Mouse (Mus musculus): ENCODE results near the gene Fosl1. TPM values are rescaled to one million over a fixed set of nuclear protein-coding genes. Genes with fewer than 3 reads are reported as not detected.
"Not testable (repeated sequence)": the region's sequence is repeated elsewhere in the genome, so short reads cannot be mapped to it uniquely, and the experiment has no call there.

Fosl1 gene
- polyA plus RNA-seq, 1 experiment, result 146 TPM

DNA sequence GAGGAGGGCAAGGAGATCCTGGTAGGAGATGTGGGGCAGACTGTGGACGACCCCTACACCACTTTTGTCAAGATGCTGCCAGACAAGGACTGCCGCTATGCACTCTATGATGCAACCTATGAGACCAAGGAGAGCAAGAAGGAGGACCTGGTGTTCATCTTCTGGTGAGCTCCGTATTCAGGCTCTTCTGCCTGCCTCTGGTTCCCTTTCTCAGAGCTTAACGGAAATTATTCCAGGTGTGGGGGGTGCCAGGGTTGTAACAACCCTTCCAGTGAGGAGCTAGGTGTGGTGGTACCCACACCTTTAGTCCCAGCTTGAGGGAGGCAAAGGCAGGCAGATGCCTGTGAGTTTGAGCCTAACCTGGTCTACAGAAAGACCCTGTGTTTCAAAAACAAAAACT lies 45.3 kb downstream of the Fosl1 start:
- Histone ChIP-seq H3K79me3 (ENCODE audit: low read depth) (peaks cover 39% of the 10 kb centered on the region), H3K27me3 (ENCODE audit: control insufficient read depth, insufficient read depth, insufficient read length) (no peaks in the 10 kb centered on the region), H3K4me3 (ENCODE audit: insufficient read depth, poor library complexity, severe bottlenecking) (peak overlapping the region; percentile 98), H3K79me2 (ENCODE audit: control insufficient read depth, insufficient read depth) (peaks cover 48% of the 10 kb centered on the region), H3K36me3 (ENCODE audit: control insufficient read depth, insufficient read depth) (peaks cover 49% of the 10 kb centered on the region), H3ac (ENCODE audit: control insufficient read depth, insufficient read length, low read depth) (no peak overlapping the region)
- TF ChIP-seq CEBPB (IDR thresholded peaks at IDR 0.05; ENCODE audit: low read depth) (no peak), USF1 (IDR thresholded peaks at IDR 0.05; ENCODE audit: low read depth) (no peak), MYOD1 (IDR thresholded peaks at IDR 0.05; ENCODE audit: control insufficient read depth, insufficient read length, low read depth) (no peak), MAX (IDR thresholded peaks at IDR 0.05) (no peak), FOSL1 (IDR thresholded peaks at IDR 0.05; ENCODE audit: insufficient read depth, low read length, poor library complexity, severe bottlenecking) (no peak), CTCF (IDR thresholded peaks at IDR 0.05; ENCODE audit: control insufficient read depth, insufficient read depth, insufficient read length) (no peak), MYOG (IDR thresholded peaks at IDR 0.05; ENCODE audit: control insufficient read depth, extremely low read depth, insufficient read length) (no peak)

DNA sequence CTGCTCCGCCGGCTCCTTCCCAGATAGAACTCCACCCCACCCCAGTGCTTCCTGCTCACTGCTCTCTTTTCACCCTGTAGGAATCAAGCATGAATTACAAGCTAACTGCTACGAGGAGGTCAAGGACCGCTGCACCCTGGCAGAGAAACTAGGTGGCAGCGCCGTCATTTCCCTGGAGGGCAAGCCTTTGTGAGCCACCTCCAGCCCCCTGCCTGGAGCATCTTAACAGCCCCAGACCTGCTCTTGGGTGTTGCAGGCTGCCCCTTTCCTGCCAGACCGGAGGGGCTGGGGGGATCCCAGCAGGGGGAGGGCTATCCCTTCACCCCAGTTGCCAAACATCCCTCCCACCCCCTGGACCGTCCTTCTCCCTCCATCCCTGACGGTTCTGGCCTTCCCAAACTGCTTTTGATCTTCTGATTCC lies 46.0 kb downstream of the Fosl1 start:
- peaks cover 39% of the 10 kb centered on the region for H3K79me3 ChIP-seq (ENCODE audit: low read depth)
- not testable (repeated sequence) for H3K27me3 ChIP-seq (ENCODE audit: control insufficient read depth, insufficient read depth, insufficient read length); H3K4me3 ChIP-seq (ENCODE audit: insufficient read depth, poor library complexity, severe bottlenecking); H3ac ChIP-seq (ENCODE audit: control insufficient read depth, insufficient read length, low read depth)
- H3K79me2 ChIP-seq (ENCODE audit: control insufficient read depth, insufficient read depth), result peaks cover 45% of the 10 kb centered on the region
- peaks cover 49% of the 10 kb centered on the region for H3K36me3 ChIP-seq (ENCODE audit: control insufficient read depth, insufficient read depth)

DNA sequence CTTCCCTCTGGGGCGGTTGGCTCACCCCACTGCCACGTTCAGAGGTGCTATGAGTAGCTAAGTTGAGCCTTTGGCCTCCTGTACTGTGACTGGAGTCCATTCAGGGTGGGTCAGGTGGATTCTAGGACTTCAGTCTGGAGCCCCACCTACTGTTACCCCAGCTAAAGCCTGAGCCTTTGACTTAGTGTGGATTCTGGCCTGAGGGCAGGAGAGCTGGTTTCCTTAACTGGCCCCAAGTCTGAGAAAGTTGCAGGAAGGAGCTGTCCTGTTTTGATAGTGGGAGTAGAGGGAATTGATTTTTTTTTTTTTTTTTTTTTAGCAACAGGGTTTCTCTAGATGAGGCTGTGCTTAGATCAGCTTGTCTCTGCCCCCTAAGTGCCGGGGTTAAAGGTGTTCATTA lies 47.0 kb downstream of the Fosl1 start:
- H3K79me3 ChIP-seq (ENCODE audit: low read depth), result peaks cover 39% of the 10 kb centered on the region
- no peak overlapping the region for H3ac ChIP-seq (ENCODE audit: control insufficient read depth, insufficient read length, low read depth)
- no peaks in the 10 kb centered on the region for H3K27me3 ChIP-seq (ENCODE audit: control insufficient read depth, insufficient read depth, insufficient read length)
- TF ChIP-seq MAX (IDR thresholded peaks at IDR 0.05) (no peak), FOSL1 (IDR thresholded peaks at IDR 0.05; ENCODE audit: insufficient read depth, low read length, poor library complexity, severe bottlenecking) (no peak), MYOG (IDR thresholded peaks at IDR 0.05; ENCODE audit: control insufficient read depth, extremely low read depth, insufficient read length) (no peak), USF1 (IDR thresholded peaks at IDR 0.05; ENCODE audit: low read depth) (no peak), CEBPB (IDR thresholded peaks at IDR 0.05; ENCODE audit: low read depth) (no peak), CTCF (IDR thresholded peaks at IDR 0.05; ENCODE audit: control insufficient read depth, insufficient read depth, insufficient read length) (no peak), MYOD1 (IDR thresholded peaks at IDR 0.05; ENCODE audit: control insufficient read depth, insufficient read length, low read depth) (no peak)
- H3K4me3 ChIP-seq (ENCODE audit: insufficient read depth, poor library complexity, severe bottlenecking), result no peak overlapping the region
- peaks cover 49% of the 10 kb centered on the region for H3K36me3 ChIP-seq (ENCODE audit: control insufficient read depth, insufficient read depth)
- H3K79me2 ChIP-seq (ENCODE audit: control insufficient read depth, insufficient read depth), result peaks cover 45% of the 10 kb centered on the region

DNA sequence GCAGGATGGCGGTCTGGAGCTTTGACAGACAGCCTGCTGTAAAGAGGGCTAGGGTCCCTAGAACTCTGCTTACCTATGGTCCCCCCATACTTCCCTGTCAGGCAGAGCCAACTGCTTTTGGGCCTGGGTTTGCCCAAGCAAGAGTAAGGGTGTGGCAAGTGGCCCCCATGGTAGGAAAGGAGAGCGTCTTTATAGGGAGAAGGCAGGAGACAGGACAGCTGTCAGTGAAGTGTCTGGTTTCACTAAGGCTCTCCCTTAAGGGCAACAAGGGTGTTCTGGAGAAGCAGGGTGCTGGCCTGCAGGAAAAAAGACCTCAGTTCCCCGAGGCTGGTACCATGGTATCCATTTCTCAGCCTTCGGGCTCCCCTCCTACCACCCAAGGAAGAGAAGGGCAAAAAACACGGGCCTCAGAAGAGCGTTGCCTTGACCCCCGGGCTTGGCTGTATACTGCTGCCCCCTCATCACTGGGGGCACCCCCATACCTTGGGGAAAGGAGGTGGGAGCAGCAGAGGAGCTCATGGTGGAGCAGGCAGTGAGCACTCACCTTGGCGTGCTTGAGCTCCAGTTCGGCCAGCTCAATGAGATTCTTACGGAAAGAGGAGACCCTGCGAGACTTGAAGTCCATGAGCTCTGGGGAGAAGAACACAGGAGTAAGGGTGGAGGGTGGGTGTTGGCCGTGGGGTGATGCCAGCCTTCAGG lies 48.2 kb downstream of the Fosl1 start:
- Histone ChIP-seq H3K79me3 (ENCODE audit: low read depth) (peaks cover 38% of the 10 kb centered on the region), H3ac (ENCODE audit: control insufficient read depth, insufficient read length, low read depth) (no peak overlapping the region), H3K27me3 (ENCODE audit: control insufficient read depth, insufficient read depth, insufficient read length) (no peaks in the 10 kb centered on the region), H3K79me2 (ENCODE audit: control insufficient read depth, insufficient read depth) (peaks cover 43% of the 10 kb centered on the region), H3K36me3 (ENCODE audit: control insufficient read depth, insufficient read depth) (peaks cover 49% of the 10 kb centered on the region), H3K4me3 (ENCODE audit: insufficient read depth, poor library complexity, severe bottlenecking) (no peak overlapping the region)
- no peak for TF ChIP-seq CTCF (IDR thresholded peaks at IDR 0.05; ENCODE audit: control insufficient read depth, insufficient read depth, insufficient read length)
- TF ChIP-seq CEBPB (IDR thresholded peaks at IDR 0.05; ENCODE audit: low read depth), result no peak
- TF ChIP-seq MAX (IDR thresholded peaks at IDR 0.05), result no peak
- no peak for TF ChIP-seq MYOG (IDR thresholded peaks at IDR 0.05; ENCODE audit: control insufficient read depth, extremely low read depth, insufficient read length)
- TF ChIP-seq FOSL1 (IDR thresholded peaks at IDR 0.05; ENCODE audit: insufficient read depth, low read length, poor library complexity, severe bottlenecking), result no peak
- no peak for TF ChIP-seq USF1 (IDR thresholded peaks at IDR 0.05; ENCODE audit: low read depth)
- TF ChIP-seq MYOD1 (IDR thresholded peaks at IDR 0.05; ENCODE audit: control insufficient read depth, insufficient read length, low read depth), result no peak

DNA sequence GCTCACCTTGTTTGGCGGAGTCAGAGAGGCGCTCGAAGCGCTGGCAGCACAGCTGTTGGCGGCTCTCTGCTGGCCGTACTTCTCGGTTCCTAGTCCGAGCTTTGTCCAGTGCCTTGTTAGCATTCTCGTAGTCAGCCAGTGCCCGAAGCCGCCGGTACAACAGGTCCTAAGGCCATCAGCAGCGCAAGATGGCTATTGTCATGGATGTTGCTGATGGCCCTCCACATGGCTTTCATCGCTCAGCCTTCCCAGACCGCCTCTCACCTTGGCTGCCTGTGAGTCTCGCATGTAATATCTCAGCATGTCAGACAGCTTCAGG lies 48.7 kb downstream of the Fosl1 start:
- Histone ChIP-seq H3K4me3 (ENCODE audit: insufficient read depth, poor library complexity, severe bottlenecking) (no peak overlapping the region), H3K79me3 (ENCODE audit: low read depth) (peaks cover 33% of the 10 kb centered on the region), H3ac (ENCODE audit: control insufficient read depth, insufficient read length, low read depth) (no peak overlapping the region), H3K79me2 (ENCODE audit: control insufficient read depth, insufficient read depth) (peaks cover 38% of the 10 kb centered on the region), H3K36me3 (ENCODE audit: control insufficient read depth, insufficient read depth) (peaks cover 49% of the 10 kb centered on the region), H3K27me3 (ENCODE audit: control insufficient read depth, insufficient read depth, insufficient read length) (no peaks in the 10 kb centered on the region)
- no peak for TF ChIP-seq MYOD1 (IDR thresholded peaks at IDR 0.05; ENCODE audit: control insufficient read depth, insufficient read length, low read depth)
- no peak for TF ChIP-seq MAX (IDR thresholded peaks at IDR 0.05)
- no peak for TF ChIP-seq FOSL1 (IDR thresholded peaks at IDR 0.05; ENCODE audit: insufficient read depth, low read length, poor library complexity, severe bottlenecking)
- no peak for TF ChIP-seq CEBPB (IDR thresholded peaks at IDR 0.05; ENCODE audit: low read depth)
- no peak for TF ChIP-seq USF1 (IDR thresholded peaks at IDR 0.05; ENCODE audit: low read depth)
- no peak for TF ChIP-seq MYOG (IDR thresholded peaks at IDR 0.05; ENCODE audit: control insufficient read depth, extremely low read depth, insufficient read length)
- TF ChIP-seq CTCF (IDR thresholded peaks at IDR 0.05; ENCODE audit: control insufficient read depth, insufficient read depth, insufficient read length), result no peak

DNA sequence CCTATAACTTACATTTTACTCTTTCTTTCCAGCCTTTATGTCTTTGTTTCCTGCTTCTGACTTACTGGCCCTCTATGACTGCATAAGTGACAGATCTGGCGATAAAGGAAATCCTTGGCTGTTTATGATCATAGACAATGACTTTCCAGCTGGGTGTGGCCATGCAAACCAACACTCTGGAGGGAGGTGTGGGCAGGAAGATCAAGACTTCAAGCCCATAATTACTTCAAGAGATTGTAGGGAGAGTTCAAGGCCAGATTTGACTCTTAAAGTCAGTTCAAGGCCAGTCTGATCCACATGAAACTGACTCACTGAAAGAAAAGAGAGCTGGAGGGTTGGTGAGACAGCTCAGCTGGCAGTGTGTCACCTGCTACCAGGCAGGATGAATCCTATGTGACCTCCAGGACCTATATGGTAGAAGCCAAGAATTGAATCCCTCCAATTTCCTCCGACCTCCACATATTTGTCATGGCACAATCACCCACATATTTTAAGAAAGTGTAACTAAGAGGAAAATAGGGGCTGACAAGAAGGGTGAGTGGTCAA lies 53.1 kb downstream of the Fosl1 start:
- Histone ChIP-seq H3ac (ENCODE audit: control insufficient read depth, insufficient read length, low read depth) (no peak overlapping the region), H3K79me3 (ENCODE audit: low read depth) (no peaks in the 10 kb centered on the region), H3K79me2 (ENCODE audit: control insufficient read depth, insufficient read depth) (no peaks in the 10 kb centered on the region), H3K4me3 (ENCODE audit: insufficient read depth, poor library complexity, severe bottlenecking) (no peak overlapping the region), H3K36me3 (ENCODE audit: control insufficient read depth, insufficient read depth) (peaks cover 9% of the 10 kb centered on the region), H3K27me3 (ENCODE audit: control insufficient read depth, insufficient read depth, insufficient read length) (no peaks in the 10 kb centered on the region)
- no peak for TF ChIP-seq MYOD1 (IDR thresholded peaks at IDR 0.05; ENCODE audit: control insufficient read depth, insufficient read length, low read depth)
- TF ChIP-seq USF1 (IDR thresholded peaks at IDR 0.05; ENCODE audit: low read depth), result no peak
- TF ChIP-seq MYOG (IDR thresholded peaks at IDR 0.05; ENCODE audit: control insufficient read depth, extremely low read depth, insufficient read length), result no peak
- no peak for TF ChIP-seq FOSL1 (IDR thresholded peaks at IDR 0.05; ENCODE audit: insufficient read depth, low read length, poor library complexity, severe bottlenecking)
- no peak for TF ChIP-seq MAX (IDR thresholded peaks at IDR 0.05)
- no peak for TF ChIP-seq CEBPB (IDR thresholded peaks at IDR 0.05; ENCODE audit: low read depth)
- no peak for TF ChIP-seq CTCF (IDR thresholded peaks at IDR 0.05; ENCODE audit: control insufficient read depth, insufficient read depth, insufficient read length)
